Mouse (Mus musculus): ENCODE results near the gene Mphosph9. TPM values are rescaled to one million over a fixed set of nuclear protein-coding genes. Genes with fewer than 3 reads are reported as not detected.
A peak's percentile ranks its signal among the peaks of the same experiment; 100 is the strongest.

The Mphosph9 gene
- polyA plus RNA-seq, 1 experiment from 2014 or later, result 24.7 TPM

DNA sequence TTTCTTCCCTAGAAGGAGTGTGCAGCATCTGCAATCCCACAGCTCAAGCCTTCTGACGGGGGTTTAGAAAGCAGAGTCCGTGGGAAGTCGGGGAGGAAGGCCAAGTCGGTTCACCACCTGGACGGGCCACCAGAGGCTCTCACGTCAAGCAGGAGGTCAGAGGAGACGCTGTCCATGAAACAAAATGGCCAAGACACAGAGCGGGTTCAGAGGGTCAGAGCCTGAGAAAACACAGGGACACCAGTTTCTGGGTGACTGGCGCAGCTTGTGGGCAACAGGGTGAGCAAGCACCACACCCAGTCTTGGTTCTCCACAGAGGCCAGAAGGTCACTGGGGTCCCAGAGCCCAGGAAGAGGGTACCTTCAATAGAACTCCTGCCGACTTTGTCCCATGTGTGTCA lies 112.1 kb downstream of the Mphosph9 start:
- H3K4me3 ChIP-seq (replicated peaks), result no peak overlapping the region
- 83% methylated on average over 10 of the region's 10 CpGs for WGBS
- ATAC-seq (ENCODE audit: low FRiP score), result no peak

DNA sequence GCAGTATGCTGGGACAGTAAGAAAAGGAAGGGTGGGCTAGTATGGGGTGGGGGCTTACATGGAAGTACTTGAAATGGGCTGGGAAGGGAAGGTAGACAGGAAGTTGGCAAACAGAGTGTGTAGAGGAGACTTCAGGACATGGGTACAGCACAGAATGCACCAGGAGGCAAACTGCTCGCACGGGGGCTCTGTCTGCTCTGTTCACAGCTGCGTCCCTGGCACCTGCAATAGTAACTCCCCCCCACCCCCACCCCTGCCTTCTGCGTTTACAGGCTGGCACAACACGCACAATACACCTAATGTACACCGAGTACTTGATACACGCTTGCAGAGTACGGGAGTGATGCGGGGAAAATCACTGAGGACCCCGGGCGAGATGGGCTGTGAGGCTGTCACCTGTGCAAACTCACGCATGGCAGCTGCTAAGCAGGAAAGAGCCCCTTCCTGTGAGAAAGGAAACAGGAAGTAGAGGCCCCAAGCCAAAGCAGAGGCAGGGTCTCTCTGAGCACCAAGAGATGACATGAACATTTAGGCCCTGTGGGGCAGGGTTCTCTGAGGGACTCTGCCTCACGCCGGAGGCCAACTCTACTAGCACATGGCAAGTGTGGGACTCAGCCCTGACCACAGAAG lies 113.1 kb downstream of the Mphosph9 start:
- ATAC-seq (ENCODE audit: low FRiP score), result no peak
- WGBS, result 89% methylated on average over 14 of the region's 14 CpGs
- 0 out of 2 replicates have a peak overlapping the region, but pooled peaks have one; percentile 6 for H3K27ac ChIP-seq

More for the DNA sequence above, 112.1 kb downstream of the Mphosph9 start:
- peaks cover 12% of the 10 kb centered on the region for H3K4me1 ChIP-seq
- no peaks in the 10 kb centered on the region for H3K9me3 ChIP-seq
- no peak overlapping the region for H3K9ac ChIP-seq
- no peaks in the 10 kb centered on the region for H3K36me3 ChIP-seq (replicated peaks)
- H3K27ac ChIP-seq, result no peak overlapping the region
- H3K4me2 ChIP-seq, result no peak overlapping the region
- H3K27me3 ChIP-seq, result no peaks in the 10 kb centered on the region

DNA sequence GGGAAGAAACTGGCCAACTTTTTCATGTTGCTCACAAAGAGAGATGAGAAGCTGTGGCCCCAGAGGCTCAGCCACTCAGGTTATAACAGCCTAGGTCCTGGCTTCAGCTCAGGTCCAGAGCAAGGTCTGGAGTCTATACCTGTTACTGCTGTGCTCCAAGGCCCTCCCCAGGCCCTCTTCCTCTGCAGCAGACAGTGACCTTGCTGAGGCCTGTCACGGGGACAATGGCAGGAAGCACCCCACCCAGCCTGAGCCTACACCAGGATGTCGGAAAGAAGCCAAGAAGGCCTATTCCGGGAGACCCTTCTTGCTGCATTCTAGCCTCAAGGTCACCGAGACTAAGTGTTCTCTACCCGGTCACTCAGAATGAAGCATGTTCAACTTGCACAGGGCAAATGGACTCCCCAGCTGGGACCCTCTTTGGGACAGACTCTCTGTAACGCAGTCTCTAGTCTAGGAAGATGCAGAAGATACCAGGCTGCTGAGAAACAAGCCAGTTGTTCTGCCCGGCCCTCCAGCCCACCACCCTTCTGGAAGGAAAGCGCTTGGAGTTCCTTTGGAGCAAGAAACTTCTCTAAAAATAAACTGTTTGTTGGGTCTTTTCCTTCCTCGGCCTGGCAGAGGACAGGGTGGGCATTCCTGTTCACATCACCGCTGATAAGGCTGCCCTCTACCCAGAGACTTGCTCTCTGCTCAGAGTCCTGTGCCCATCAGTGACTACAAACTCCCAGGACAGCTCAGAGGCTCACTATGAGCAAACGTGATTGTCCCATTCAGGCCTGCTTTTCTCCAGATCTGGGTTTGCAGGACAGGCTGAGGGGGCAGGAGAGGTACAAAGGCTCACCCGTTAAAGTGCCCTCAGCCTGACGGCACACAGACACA lies 113.9 kb downstream of the Mphosph9 start:
- no peak overlapping the region for H3K4me2 ChIP-seq
- H3K4me1 ChIP-seq, result peaks cover 7% of the 10 kb centered on the region; the same call in 1 of the 2 replicates
- no peak overlapping the region for H3K4me3 ChIP-seq (replicated peaks)
- H3K9ac ChIP-seq, result no peak overlapping the region
- H3K9me3 ChIP-seq, result no peaks in the 10 kb centered on the region
- no peak overlapping the region for H3K27ac ChIP-seq
- WGBS, result 85% methylated on average over 13 of the region's 13 CpGs
- H3K36me3 ChIP-seq (replicated peaks), result no peaks in the 10 kb centered on the region
- no peaks in the 10 kb centered on the region for H3K27me3 ChIP-seq
- ATAC-seq (ENCODE audit: low FRiP score), result no peak

More for the DNA sequence above, 113.1 kb downstream of the Mphosph9 start:
- no peaks in the 10 kb centered on the region for H3K36me3 ChIP-seq (replicated peaks)
- no peak overlapping the region for H3K4me3 ChIP-seq (replicated peaks)
- peaks cover 9% of the 10 kb centered on the region for H3K4me1 ChIP-seq
- H3K4me2 ChIP-seq, result no peak overlapping the region
- no peak overlapping the region for H3K9ac ChIP-seq
- no peaks in the 10 kb centered on the region for H3K9me3 ChIP-seq
- H3K27me3 ChIP-seq, result no peaks in the 10 kb centered on the region

DNA sequence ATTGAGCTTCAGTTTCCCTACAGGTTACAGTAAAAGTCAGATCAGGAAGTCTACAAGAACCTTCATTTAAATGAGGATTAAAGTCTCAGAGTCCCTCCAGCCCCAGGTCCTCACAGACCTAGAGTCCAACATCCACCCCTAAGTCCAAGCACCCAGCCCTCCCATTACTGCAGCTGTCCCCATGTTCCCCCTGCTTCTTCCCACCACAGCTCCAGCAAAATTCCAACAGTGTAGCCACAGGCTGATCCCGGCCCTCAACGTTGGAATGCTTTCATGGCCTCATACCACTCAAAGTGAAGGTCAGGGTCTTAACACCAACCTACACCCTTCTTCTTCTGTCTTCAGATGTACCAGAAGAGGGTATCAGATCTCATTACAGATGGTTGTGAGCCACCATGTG lies 116.1 kb downstream of the Mphosph9 start:
- H3K27me3 ChIP-seq, result no peaks in the 10 kb centered on the region
- peaks cover 15% of the 10 kb centered on the region for H3K4me1 ChIP-seq
- no peak overlapping the region for H3K9ac ChIP-seq
- ATAC-seq (ENCODE audit: low FRiP score), result no peak
- no peak overlapping the region for H3K4me3 ChIP-seq (replicated peaks)
- H3K36me3 ChIP-seq (replicated peaks), result no peaks in the 10 kb centered on the region
- no peak overlapping the region for H3K4me2 ChIP-seq
- no peaks in the 10 kb centered on the region for H3K9me3 ChIP-seq
- 0 out of 2 replicates have a peak overlapping the region, but pooled peaks have one; percentile 13 for H3K27ac ChIP-seq
- WGBS, result 90% methylated on average over 2 of the region's 2 CpGs

DNA sequence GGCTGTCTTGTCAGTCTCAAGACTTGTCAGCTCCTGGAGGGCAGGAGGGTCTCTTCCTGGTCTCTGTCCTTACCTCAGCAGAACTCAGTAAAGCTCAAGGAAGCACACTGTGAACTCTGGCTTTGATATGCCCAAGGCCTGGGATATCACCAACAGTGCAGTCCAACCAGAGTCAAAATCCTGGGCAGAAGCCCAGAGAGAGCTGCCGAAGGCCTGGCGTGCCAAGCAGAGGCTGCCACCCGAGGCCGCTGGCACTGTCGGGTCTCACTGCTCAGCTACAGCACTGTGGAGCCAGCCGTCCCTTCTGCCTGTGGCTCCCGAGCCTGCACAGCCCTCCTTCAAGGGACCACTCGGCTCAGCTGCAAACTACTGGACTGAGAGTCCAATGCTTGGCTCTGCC lies 116.5 kb downstream of the Mphosph9 start:
- Histone ChIP-seq H3K4me1 (peaks cover 19% of the 10 kb centered on the region), H3K4me2 (no peak overlapping the region), H3K27ac (0 out of 2 replicates have a peak overlapping the region, but pooled peaks have one; percentile 13), H3K9ac (no peak overlapping the region), H3K27me3 (no peaks in the 10 kb centered on the region), H3K36me3 (replicated peaks) (no peaks in the 10 kb centered on the region), H3K9me3 (no peaks in the 10 kb centered on the region), H3K4me3 (replicated peaks) (no peak overlapping the region)
- ATAC-seq (ENCODE audit: low FRiP score), result no peak
- 93% methylated on average over 8 of the region's 8 CpGs for WGBS

DNA sequence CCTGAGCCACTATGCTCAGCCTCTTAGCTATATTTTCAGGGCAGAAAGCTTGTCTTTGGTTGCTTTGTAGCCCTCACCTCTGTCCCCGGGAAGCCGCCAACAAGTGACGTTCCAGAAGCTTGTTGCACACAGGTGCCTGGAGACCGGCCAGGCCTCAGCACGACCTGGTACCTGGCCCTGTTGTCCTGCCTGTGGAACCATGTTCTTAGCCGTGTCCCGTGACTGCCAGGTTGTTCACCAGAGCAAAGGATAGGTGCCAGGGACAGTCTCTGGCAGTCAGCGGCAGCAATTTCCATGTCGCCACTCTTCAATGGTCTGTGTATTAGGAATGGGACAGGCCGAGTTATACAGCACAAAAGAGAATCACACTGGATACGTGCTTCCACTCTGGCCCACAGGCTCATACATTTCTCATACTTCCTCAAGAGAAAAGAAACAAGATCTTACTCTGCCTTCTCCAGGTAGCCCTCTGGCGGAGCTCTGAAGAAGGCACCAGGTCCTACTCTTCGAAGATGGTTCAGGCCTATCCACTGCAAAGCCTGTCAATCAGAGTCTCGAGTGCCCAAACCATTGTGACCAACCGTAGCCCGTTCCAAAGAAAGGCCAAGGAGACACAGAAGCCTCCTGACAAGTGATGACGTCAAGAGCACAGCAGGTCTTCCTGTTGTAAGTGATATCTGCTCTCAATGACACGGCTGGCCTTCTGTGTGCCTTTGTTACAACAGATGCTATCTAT lies 117.3 kb downstream of the Mphosph9 start:
- Histone ChIP-seq H3K9ac (no peak overlapping the region), H3K4me1 (peaks cover 26% of the 10 kb centered on the region), H3K36me3 (replicated peaks) (no peaks in the 10 kb centered on the region), H3K27ac (no peak overlapping the region), H3K4me2 (no peak overlapping the region), H3K9me3 (no peaks in the 10 kb centered on the region), H3K27me3 (no peaks in the 10 kb centered on the region), H3K4me3 (replicated peaks) (no peak overlapping the region)
- ATAC-seq (ENCODE audit: low FRiP score), result no peak
- 71% methylated on average over 18 of the region's 18 CpGs for WGBS

DNA sequence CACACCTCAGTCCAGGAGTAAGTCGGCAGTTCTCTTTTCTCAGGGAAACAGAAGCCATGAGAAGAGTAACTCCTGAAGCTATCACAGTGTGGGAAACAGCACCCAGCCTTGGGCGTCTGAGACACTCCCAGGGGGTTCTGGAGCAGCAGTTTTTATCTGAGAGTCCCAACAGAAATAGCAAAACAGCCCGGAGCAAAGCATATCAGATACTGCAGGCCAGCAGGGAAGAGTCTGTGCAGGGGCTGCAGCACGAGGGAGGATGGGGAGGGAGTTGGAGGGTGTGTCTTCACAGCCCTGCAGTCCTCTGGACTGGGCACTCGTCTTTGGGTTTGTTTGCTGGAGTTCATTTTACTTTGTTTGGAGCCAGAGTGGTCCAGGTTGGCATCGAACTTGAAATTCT lies 117.9 kb downstream of the Mphosph9 start:
- Histone ChIP-seq H3K27me3 (no peaks in the 10 kb centered on the region), H3K4me2 (no peak overlapping the region), H3K27ac (no peak overlapping the region), H3K36me3 (replicated peaks) (no peaks in the 10 kb centered on the region), H3K9me3 (no peaks in the 10 kb centered on the region), H3K4me1 (peaks cover 30% of the 10 kb centered on the region), H3K9ac (no peak overlapping the region), H3K4me3 (replicated peaks) (no peak overlapping the region)
- 71% methylated on average over 6 of the region's 6 CpGs for WGBS
- no peak for ATAC-seq (ENCODE audit: low FRiP score)

DNA sequence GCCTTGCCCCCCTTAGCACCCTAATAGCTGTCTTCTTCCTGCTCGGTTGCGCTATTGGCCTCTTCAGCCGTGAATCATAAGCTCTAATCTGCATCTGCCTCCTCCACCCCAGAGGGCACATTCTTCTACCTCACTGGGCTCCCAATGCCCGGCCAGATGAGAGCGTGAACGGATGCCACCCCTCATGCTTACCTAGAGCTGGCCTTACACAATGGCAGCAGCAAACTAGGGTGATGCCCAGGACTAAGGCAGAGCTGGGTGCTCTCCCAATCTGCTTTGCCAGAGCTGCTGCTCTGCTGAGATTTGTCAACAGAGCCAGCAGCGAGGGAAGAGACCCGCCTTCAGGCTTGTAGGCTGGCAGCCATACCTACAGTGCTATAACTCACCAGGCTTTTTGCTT lies 119.7 kb downstream of the Mphosph9 start:
- no peak for ATAC-seq (ENCODE audit: low FRiP score)
- 84% methylated on average over 8 of the region's 8 CpGs for WGBS
- H3K27ac ChIP-seq, result no peak overlapping the region

DNA sequence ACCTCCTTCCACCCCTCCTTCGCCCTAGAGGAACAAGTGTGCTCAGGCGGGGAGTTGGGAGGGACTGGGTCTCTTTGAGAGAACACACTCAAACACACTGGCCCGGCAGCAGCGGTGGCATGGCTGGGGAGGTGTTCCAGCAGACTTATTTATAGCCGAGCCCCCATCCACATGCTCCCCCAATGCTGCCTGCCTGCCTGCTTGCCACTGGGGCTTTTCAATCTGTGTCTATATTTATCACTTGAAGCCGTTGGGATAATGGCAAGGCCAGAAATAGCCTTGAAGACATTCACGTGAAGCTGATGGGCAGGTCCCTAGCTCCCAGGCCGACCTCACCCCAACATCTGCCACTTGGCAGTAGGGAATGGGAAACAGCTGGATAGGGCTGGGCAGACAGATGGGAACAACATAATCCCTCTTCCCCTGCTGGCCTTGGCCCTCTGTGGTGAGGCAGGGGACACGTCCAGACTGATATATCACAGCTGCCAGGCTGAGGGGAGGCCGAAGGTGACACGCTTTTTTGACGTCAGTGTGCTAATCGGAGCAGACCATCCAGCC lies 121.2 kb downstream of the Mphosph9 start:
- H3K36me3 ChIP-seq (replicated peaks), result no peaks in the 10 kb centered on the region
- no peaks in the 10 kb centered on the region for H3K9me3 ChIP-seq
- H3K4me1 ChIP-seq, result peaks cover 38% of the 10 kb centered on the region
- 70% methylated on average over 13 of the region's 13 CpGs for WGBS
- H3K27me3 ChIP-seq, result no peaks in the 10 kb centered on the region
- H3K27ac ChIP-seq, result no peak overlapping the region
- no peak overlapping the region for H3K4me2 ChIP-seq
- no peak for ATAC-seq (ENCODE audit: low FRiP score)
- H3K4me3 ChIP-seq (replicated peaks), result no peak overlapping the region
- H3K9ac ChIP-seq, result no peak overlapping the region

More for the DNA sequence above, 119.7 kb downstream of the Mphosph9 start:
- Histone ChIP-seq H3K9ac (no peak overlapping the region), H3K36me3 (replicated peaks) (no peaks in the 10 kb centered on the region), H3K27me3 (no peaks in the 10 kb centered on the region), H3K4me3 (replicated peaks) (no peak overlapping the region), H3K4me2 (no peak overlapping the region), H3K9me3 (no peaks in the 10 kb centered on the region), H3K4me1 (peaks cover 38% of the 10 kb centered on the region)

DNA sequence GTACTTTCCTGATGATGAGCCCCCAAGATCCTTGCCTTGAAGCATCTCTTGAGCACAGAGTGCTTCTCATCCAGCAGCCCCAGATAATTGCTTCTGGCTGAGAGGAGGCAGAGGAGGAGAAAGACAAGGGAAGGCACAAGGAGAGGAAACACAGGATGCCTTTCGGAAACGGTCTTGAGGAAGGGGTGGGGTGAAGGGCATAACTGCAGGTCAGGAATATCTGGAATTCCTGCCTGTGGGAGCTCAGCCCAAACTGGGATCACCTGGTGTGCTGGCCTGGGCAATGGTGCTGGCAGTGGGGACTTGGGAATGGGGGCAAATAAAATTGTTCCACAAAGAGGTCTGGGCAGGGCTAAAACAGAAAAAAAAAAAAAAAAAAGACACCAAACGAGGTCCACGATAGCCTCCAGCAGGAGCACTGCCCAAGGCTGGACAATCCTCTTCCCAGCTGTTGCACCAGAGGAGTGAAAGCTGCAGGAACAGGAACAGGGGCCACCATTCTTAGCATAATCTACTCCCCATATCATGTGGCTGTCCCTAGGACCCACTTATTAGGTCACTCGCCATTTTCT lies 121.9 kb downstream of the Mphosph9 start:
- no peaks in the 10 kb centered on the region for H3K9me3 ChIP-seq
- H3K4me2 ChIP-seq, result no peak overlapping the region
- H3K27me3 ChIP-seq, result no peaks in the 10 kb centered on the region
- H3K4me1 ChIP-seq, result peaks cover 38% of the 10 kb centered on the region
- no peak for ATAC-seq (ENCODE audit: low FRiP score)
- H3K36me3 ChIP-seq (replicated peaks), result no peaks in the 10 kb centered on the region
- 56% methylated on average over 5 of the region's 5 CpGs for WGBS
- H3K27ac ChIP-seq, result no peak overlapping the region
- H3K9ac ChIP-seq, result no peak overlapping the region
- H3K4me3 ChIP-seq (replicated peaks), result no peak overlapping the region

DNA sequence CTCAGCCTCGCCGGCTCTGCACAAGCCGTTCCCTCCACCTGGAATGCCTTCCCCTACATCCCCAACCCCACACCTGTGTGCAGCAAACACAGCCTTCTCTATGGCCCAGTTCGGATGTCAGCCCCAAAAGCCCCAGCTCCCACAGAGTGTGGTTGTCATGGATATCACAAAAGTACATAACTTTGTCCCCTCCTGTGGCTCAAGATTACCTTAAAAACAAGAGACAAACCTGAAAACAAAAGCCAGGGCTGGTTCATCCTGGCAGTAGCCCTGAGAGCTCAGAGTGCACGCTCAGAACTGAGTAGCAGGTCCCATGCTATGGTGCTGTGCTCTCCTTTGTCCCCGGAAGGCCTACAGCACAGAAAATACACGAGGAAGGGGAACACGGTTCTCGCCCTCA lies 122.6 kb downstream of the Mphosph9 start:
- Histone ChIP-seq H3K4me1 (peaks cover 38% of the 10 kb centered on the region), H3K9ac (no peak overlapping the region), H3K9me3 (no peaks in the 10 kb centered on the region), H3K36me3 (replicated peaks) (no peaks in the 10 kb centered on the region), H3K4me2 (no peak overlapping the region), H3K4me3 (replicated peaks) (no peak overlapping the region), H3K27ac (no peak overlapping the region), H3K27me3 (no peaks in the 10 kb centered on the region)
- no peak for ATAC-seq (ENCODE audit: low FRiP score)
- WGBS, result 67% methylated on average over 9 of the region's 9 CpGs
